Mouse (Mus musculus) lung, postnatal 14 days (tissue): Measurements from ENCODE around the gene Tmc2.

Experiments used
- DNase-seq: peaks from one replicate; pipeline ENCODE4 v3.0.0; 2021

Gene Tmc2

DNA sequence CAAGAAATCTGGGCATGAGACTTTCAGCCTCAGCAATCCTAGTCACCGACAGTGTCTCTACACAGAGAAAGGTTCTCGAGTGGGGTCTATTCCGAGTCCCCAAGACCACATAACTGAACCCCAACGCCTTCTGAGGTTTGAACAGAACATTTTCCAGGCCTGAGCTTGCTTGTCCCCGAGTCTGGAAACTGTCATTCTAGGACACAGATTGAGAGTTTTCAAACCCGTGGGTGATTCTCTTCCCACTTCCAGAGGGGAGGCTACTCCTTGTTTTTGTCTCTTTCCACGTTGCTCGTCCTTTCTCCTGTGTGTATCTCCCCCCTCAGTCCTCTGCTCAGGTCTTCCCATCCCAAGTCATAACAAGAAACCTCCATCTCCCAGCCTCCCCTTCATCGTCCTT is 102.6 kb downstream of the Tmc2 start:
- no peak for DNase-seq

DNA sequence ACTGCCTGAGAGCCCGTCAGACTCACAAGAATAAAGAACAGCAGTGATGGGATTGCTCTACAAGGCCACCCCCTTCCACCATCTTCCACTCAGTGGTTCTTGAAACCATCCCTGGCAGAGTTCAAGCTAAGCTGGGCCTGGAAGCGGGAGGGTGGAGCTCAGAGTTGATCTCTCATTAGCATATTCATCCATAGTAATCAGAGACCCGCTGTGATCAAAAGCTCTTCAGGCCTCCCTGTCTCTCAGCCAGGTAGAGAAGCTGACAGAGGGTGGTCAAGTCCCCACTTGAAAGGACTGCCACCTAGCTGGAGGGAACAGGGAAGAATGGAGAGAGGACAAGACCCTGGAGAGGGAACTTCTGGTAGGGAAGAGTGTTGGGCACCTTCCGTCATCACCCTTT is 108.0 kb downstream of the Tmc2 start:
- no peak for DNase-seq
